Mouse (Mus musculus) lung, adult 2 months (tissue): ENCODE measurements around the gene Rai14.

ENCODE experiments used
- CTCF ChIP-seq: fragments of 200-500 bp; IDR thresholded peaks from 2 replicates; pipeline ENCODE4 v1.5.1; 2011; ENCODE audit warnings: mild to moderate bottlenecking, low read length, control low read depth; ENCODE audit not compliant: insufficient read depth
- POLR2A ChIP-seq: fragments of 200-500 bp; IDR thresholded peaks from 2 replicates; pipeline ENCODE4 v1.6.1; 2011; ENCODE audit warnings: low read depth, mild to moderate bottlenecking, control low read depth, low read length, borderline replicate concordance; ENCODE audit errors: extremely low read depth

DNA sequence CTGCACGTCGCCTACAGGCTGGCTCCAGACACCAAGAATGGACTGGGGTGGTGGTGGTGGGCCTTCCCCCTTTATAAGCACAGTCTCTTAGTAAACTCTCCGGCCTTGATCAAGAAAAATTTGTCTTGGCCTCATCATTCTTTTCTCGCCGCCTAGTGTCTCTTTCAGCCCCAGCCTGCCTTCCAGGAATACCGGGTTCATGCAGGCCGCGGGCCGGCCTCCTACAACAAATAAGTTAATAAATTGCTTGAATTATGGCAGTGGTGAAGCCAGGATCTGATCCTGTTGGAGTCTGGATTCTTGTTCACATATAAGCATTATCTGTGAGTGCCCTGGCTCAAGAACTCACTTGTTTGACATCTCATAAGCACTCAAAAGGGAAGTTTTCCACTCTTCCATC lies 117.6 kb downstream of the Rai14 start:
- TF ChIP-seq POLR2A (no peak), CTCF (no peak)
